Mouse (Mus musculus): ENCODE results near the gene Nebl.

GRCm38 (mm10) chr2:17438317-17438716 lies 292.9 kb downstream of the Nebl start:
- TF ChIP-seq POLR2A (IDR thresholded peaks at IDR 0.05; ENCODE audit: low read depth, low read length) (no peak), CTCF (IDR thresholded peaks at IDR 0.05; ENCODE audit: extremely low read depth, insufficient read depth, insufficient read length, insufficient replicate concordance) (no peak)

All from spleen, adult 2 months (tissue).